Mouse (Mus musculus) stomach, postnatal 0 days (tissue): ENCODE measurements around the gene Dnajb11.

Source experiments
- CTCF ChIP-seq: IDR thresholded peaks from 2 replicates; pipeline ENCODE4 v1.5.1; 2016; ENCODE audit warnings: antibody characterized with exemption, low read depth, mild to moderate bottlenecking, moderate library complexity
- EP300 ChIP-seq: optimal IDR thresholded peaks from 2 replicates; pipeline ENCODE3; 2016; ENCODE audit warnings: antibody characterized with exemption

GRCm38 (mm10) chr16:22844834-22845233 is 12.8 kb upstream of the Dnajb11 start:
- TF ChIP-seq CTCF (no peak), EP300 (no peak)
